Mouse (Mus musculus): Measurements from ENCODE around the gene Rab28. TPM values are rescaled to one million over a fixed set of nuclear protein-coding genes. Genes with fewer than 3 reads are reported as not detected.
"Not testable (repeated sequence)": the region's sequence is repeated elsewhere in the genome, so short reads cannot be mapped to it uniquely, and the experiment has no call there.

Gene Rab28
- polyA plus RNA-seq, 1 experiment from 2014 or later = 81.1 TPM

DNA sequence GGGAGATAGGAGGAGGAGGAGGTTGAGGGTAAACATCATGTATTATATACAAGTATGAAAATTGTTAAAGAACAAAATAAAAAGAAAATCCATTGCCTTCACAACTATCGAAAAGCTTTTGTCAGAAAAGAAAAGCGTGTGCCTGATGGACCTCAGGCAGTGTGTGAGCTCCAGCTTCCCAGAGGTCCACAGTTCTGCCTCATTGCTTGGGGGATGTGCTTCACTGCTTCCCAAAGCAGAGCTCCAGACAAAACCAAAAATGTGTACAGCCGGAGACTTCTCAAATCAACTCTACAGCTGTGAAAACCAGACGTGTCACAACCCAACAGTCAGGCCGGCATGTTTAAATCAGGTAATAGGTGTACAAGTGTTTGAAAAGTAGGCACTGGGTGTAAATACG is 17.6 kb upstream of the Rab28 start:
- H3K4me3 ChIP-seq = no peak overlapping the region
- H3K9me3 ChIP-seq = no peaks in the 10 kb centered on the region
- H3K27ac ChIP-seq = no peak overlapping the region
- no peaks in the 10 kb centered on the region for H3K36me3 ChIP-seq (replicated peaks)
- no peak for DNase-seq (ENCODE audit: extremely low spot score, low spot score)
- peaks cover 5% of the 10 kb centered on the region for H3K4me1 ChIP-seq
- WGBS = 79% methylated on average over 6 of the region's 6 CpGs
- H3K27me3 ChIP-seq (ENCODE audit: poor library complexity, severe bottlenecking) = no peaks in the 10 kb centered on the region

DNA sequence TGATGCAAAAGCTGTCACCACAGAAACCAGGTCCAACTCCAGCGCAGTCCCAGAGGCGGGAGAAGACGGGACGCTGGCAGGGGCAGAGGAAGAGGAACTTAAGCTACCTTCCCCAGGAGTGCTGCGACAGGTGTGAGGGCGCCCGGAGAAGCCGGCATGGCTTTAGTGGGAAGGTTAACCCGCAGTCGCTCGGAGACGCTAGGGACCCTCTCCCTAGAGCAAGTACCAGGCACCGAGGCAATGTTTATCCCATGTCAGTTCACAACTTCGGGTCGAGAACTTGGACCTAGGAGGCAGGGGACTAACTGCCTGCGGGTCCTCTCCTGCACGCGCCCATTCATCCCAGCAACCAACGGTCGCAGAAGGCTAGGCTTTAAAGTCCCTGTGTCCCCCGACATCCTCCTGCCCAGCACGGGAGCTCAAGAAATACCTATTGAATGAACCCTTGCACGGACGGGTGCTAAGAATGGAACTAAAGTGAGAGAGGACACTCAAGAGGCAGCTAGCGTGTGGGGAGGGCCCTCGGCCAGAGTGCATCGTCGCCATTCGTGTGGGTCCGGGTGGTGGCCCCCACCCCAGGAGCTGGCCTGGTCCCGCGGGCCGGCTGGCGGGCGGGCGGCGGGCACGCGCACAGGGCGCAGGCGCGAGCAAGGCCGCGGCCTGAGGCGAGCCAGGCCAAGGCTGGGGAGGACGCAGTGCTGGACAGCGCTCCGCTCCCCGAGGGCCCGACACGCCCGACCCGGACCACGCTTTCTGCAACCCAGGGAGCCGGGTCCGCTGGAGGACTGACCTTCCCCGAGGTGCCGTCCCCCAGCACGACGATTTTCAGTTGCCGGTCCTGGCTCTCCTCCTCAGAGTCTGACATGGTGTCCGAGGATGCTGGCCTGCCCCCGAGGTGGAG is 592 bp downstream of the Rab28 start:
- under 1% methylated on average over 62 of the region's 63 CpGs for WGBS
- peak overlapping the region; percentile 75 for H3K4me3 ChIP-seq

DNA sequence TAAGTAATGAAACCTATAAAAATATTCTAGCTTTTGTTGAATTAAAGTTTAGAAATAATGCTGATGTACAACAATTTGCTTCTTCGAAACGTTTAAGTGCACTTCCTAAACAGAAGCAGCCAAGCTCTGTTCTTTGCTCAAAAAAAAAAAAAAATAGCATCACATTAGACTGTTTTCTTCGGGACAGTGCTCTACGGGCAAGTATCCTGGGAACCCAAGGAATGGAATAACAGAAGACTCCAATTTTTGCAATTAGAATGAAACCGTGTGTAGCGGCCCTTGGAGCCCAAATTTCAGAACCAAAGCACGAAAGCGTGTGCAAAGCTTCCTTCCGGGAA is 1.2 kb downstream of the Rab28 start:
- Histone ChIP-seq H3K9me3 (no peaks in the 10 kb centered on the region), H3K4me1 (peaks cover 33% of the 10 kb centered on the region), H3K4me3 (peak overlapping the region; percentile 75), H3K27me3 (ENCODE audit: poor library complexity, severe bottlenecking) (no peaks in the 10 kb centered on the region), H3K36me3 (replicated peaks) (no peaks in the 10 kb centered on the region), H3K27ac (peak overlapping the region; percentile 94)
- WGBS = 7% methylated on average over 9 of the region's 9 CpGs
- DNase-seq (ENCODE audit: extremely low spot score, low spot score) = no peak

More for the DNA sequence above, 592 bp downstream of the Rab28 start:
- peaks cover 33% of the 10 kb centered on the region for H3K4me1 ChIP-seq
- H3K27ac ChIP-seq = peak overlapping the region; percentile 94
- no peaks in the 10 kb centered on the region for H3K27me3 ChIP-seq (ENCODE audit: poor library complexity, severe bottlenecking)
- no peaks in the 10 kb centered on the region for H3K36me3 ChIP-seq (replicated peaks)
- DNase-seq (ENCODE audit: extremely low spot score, low spot score) = peak; percentile 68
- no peaks in the 10 kb centered on the region for H3K9me3 ChIP-seq

DNA sequence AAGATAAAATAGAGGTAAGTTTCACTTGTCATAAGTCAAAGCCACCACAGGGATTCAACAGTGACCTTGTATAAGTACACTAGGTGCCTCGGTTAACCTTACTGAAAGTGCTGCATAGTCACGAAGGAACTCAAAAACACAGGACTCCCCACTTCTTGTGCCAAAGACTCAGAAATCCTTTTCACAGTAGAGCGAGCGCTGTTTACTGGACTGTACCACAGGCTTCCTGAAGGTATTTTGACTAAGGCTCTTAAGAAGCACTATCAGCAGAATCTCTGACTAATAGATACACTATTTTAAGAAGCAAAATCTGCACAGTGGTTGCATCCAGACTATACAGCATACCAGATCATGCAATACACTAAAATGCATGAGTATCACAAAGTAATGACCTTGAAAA is 6.9 kb downstream of the Rab28 start:
- not testable (repeated sequence) for H3K9me3 ChIP-seq; H3K27ac ChIP-seq; H3K4me3 ChIP-seq; H3K27me3 ChIP-seq (ENCODE audit: poor library complexity, severe bottlenecking); H3K36me3 ChIP-seq (replicated peaks); DNase-seq (ENCODE audit: extremely low spot score, low spot score)
- WGBS = 91% methylated on average over 4 of the region's 4 CpGs
- H3K4me1 ChIP-seq = peaks cover 17% of the 10 kb centered on the region

DNA sequence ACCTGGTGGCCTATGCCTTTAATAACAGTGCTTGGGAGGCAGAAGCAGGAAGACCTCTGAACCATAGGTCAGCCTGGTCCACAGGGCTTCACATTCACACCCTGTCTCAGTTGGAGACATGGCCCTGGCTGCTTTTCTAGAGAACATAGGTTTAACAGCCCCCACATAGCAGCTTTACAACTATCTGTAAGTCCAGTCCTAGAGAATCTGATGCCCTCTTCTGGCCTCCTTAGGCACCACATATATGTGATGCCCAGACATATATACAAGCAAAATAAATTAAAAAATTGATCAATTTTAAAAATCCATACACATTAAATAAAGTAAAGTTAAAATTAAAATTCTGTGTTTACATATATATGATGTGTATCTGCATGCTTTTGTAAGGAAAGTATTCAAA is 10.0 kb downstream of the Rab28 start:
- H3K36me3 ChIP-seq (replicated peaks) = 0 out of 2 replicates have a peak, but pooled peaks cover 2% of the 10 kb centered on the region
- H3K4me1 ChIP-seq = no peaks in the 10 kb centered on the region
- no peak overlapping the region for H3K4me3 ChIP-seq
- no peak for DNase-seq (ENCODE audit: extremely low spot score, low spot score)
- no peaks in the 10 kb centered on the region for H3K9me3 ChIP-seq
- no peak overlapping the region for H3K27ac ChIP-seq
- H3K27me3 ChIP-seq (ENCODE audit: poor library complexity, severe bottlenecking) = no peaks in the 10 kb centered on the region

DNA sequence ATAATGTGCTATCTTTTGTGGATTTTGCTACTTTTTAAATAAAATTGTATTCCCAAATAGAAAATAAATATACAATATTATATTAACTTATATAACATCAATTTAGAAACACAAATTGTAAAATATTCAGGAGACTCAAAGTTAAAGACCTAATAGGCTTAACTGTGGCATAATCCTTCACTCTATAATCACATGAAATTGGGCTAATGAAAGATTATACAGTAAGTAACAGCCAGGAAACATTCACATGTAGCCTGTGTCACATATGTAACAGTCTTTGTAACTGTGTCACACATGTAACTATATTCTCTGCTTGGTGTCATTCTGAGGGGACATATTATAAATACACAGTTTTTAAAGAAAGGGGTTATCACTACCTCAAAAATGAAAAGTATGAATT is 22.9 kb downstream of the Rab28 start:
- H3K27ac ChIP-seq = no peak overlapping the region
- H3K4me1 ChIP-seq = no peaks in the 10 kb centered on the region
- H3K4me3 ChIP-seq = no peak overlapping the region
- H3K27me3 ChIP-seq (ENCODE audit: poor library complexity, severe bottlenecking) = no peaks in the 10 kb centered on the region
- no peak for DNase-seq (ENCODE audit: extremely low spot score, low spot score)
- peaks cover 8% of the 10 kb centered on the region; the same call in 1 of the 2 replicates for H3K36me3 ChIP-seq (replicated peaks)
- no peaks in the 10 kb centered on the region for H3K9me3 ChIP-seq

DNA sequence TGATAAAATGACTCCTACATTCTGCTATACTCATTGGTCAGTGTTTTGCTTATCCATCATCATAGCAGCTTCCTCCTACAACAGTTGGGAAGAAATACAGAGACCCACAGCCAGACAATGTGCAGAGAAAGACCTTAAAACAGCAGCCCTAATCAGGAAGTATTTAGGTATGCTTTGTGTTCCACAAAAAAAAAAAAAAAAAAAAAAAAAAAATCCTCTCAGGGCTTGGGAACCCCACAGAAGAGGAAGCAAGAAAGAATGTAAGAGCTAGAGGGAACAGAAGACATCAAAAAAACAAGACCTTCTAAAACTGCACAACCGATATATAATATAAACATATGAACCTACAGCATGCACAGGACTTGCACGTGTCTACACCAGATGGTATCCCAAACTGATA is 24.0 kb downstream of the Rab28 start:
- no peaks in the 10 kb centered on the region for H3K4me1 ChIP-seq
- H3K9me3 ChIP-seq = no peaks in the 10 kb centered on the region
- peaks cover 4% of the 10 kb centered on the region; the same call in 1 of the 2 replicates for H3K36me3 ChIP-seq (replicated peaks)
- DNase-seq (ENCODE audit: extremely low spot score, low spot score) = no peak
- H3K27ac ChIP-seq = no peak overlapping the region
- no peak overlapping the region for H3K4me3 ChIP-seq
- H3K27me3 ChIP-seq (ENCODE audit: poor library complexity, severe bottlenecking) = no peaks in the 10 kb centered on the region
- WGBS = 92% methylated on average over 2 of the region's 2 CpGs

DNA sequence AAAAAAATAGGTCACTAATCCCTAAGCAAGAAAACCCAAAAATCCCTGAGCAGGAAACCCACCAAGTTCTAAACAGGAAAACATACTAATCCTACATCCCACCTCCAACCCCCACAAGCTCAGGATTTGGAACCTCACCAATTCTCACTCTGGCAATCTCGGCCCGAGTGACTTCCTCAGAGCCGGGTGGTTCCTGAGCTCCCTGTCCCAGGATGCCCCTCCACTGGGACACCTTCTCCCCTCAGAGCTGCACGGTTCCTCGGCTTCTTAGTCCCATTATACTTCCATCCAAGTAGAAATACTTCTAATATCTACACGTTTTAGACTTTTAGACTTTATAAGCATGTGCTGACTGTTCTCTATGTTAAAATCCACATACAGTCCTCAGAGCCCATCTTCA is 41.9 kb downstream of the Rab28 start:
- Histone ChIP-seq H3K4me1 (no peaks in the 10 kb centered on the region), H3K36me3 (replicated peaks) (no peaks in the 10 kb centered on the region), H3K27ac (no peak overlapping the region), H3K9me3 (no peaks in the 10 kb centered on the region), H3K4me3 (no peak overlapping the region), H3K27me3 (ENCODE audit: poor library complexity, severe bottlenecking) (no peaks in the 10 kb centered on the region)
- DNase-seq (ENCODE audit: extremely low spot score, low spot score) = no peak
- WGBS = 90% methylated on average over 6 of the region's 6 CpGs

DNA sequence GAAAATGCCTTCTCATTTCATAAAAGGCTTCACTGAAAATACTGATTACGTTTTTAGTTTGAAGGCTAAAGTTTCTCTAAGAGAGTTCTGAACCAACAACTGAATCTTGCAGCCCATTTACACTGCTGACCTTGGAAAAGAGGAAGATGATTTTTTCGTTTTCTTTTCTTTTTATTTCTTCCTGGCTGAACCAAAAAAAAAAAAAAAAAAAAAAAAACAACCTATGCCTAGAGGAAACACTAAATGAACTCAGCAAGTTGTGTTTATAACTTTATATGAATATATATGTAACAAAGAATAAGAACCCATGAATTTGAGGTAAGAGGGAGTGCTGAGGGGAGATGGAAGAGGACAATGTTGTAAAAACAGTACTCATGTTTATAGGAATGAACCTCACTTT is 71.2 kb downstream of the Rab28 start:
- no peak overlapping the region for H3K27ac ChIP-seq
- H3K4me1 ChIP-seq = no peaks in the 10 kb centered on the region
- no peaks in the 10 kb centered on the region for H3K36me3 ChIP-seq (replicated peaks)
- H3K4me3 ChIP-seq = no peak overlapping the region
- WGBS = 83% methylated on average over 2 of the region's 2 CpGs
- no peak for DNase-seq (ENCODE audit: extremely low spot score, low spot score)
- H3K27me3 ChIP-seq (ENCODE audit: poor library complexity, severe bottlenecking) = no peaks in the 10 kb centered on the region
- H3K9me3 ChIP-seq = peaks cover 3% of the 10 kb centered on the region; the same call in 1 of the 2 replicates

DNA sequence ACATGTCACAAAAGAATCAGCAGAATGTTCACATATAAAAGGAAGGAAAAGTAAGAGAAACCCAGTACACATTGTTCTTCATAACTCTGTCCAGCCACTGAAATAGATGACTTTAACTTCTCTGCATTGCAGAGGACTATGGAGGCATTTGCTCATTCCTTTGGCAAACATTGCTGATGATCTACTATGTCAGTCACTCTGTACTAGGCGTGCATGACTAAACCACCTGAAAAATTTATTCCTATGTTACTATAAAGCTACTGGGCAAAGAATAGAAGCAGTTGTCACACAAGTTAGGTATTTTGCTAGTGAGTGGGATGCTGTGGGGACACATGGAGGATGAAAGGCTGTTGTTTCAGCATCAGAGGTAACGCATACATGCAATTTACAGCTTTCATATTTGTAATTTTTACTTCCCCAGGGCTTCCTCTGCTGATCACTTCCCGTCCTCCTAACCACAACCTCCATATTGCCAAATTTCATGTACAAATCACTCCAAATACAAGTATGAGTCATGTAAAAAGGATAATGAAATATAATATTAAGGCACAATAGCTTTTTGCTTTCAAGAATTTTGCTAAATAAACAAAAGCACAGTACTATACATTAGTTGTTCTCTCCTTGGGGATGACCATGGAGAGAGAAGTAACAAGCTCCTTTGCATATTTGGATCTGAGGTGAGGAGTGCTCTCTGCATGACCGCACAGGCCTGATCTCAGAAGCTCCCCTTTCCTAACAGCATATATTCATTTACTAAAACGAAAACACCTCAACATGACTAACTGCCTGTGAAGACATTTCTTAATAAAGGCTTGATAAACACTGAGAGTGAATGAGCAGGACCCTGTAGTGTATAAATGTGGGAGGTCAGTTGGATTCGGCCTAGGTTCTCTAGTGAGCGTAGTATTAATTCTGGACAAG is 80.5 kb downstream of the Rab28 start:
- no peaks in the 10 kb centered on the region for H3K4me1 ChIP-seq
- no peak overlapping the region for H3K27ac ChIP-seq
- no peak overlapping the region for H3K4me3 ChIP-seq
- 98% methylated on average over 7 of the region's 7 CpGs for WGBS
- DNase-seq (ENCODE audit: extremely low spot score, low spot score) = no peak
- no peaks in the 10 kb centered on the region for H3K27me3 ChIP-seq (ENCODE audit: poor library complexity, severe bottlenecking)
- no peaks in the 10 kb centered on the region for H3K9me3 ChIP-seq
- H3K36me3 ChIP-seq (replicated peaks) = peaks cover 6% of the 10 kb centered on the region; the same call in 1 of the 2 replicates

DNA sequence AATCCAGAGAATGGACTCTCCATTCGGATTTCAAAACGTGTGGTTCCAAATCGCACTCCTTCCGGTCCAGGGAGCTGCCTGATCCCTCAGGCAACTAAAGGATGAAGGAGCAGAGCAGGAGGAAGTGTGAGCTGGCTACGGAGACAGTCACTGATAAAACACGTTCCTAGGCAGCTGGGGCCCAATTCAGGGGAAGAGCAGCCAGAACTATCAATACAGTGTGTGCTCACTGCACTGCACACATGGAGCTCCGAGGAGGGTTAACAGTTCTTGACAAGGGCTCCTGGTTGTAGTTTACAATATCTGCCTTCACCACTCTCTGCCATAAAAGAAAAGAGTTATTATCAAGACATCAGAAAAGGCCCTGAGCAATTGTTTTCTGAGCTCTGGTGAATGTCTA is 82.4 kb downstream of the Rab28 start:
- no peak overlapping the region for H3K4me3 ChIP-seq
- no peaks in the 10 kb centered on the region for H3K4me1 ChIP-seq
- no peak overlapping the region for H3K27ac ChIP-seq
- 64% methylated on average over 7 of the region's 7 CpGs for WGBS
- no peaks in the 10 kb centered on the region for H3K9me3 ChIP-seq
- H3K36me3 ChIP-seq (replicated peaks) = peaks cover 6% of the 10 kb centered on the region; the same call in 1 of the 2 replicates
- H3K27me3 ChIP-seq (ENCODE audit: poor library complexity, severe bottlenecking) = no peaks in the 10 kb centered on the region
- no peak for DNase-seq (ENCODE audit: extremely low spot score, low spot score)

DNA sequence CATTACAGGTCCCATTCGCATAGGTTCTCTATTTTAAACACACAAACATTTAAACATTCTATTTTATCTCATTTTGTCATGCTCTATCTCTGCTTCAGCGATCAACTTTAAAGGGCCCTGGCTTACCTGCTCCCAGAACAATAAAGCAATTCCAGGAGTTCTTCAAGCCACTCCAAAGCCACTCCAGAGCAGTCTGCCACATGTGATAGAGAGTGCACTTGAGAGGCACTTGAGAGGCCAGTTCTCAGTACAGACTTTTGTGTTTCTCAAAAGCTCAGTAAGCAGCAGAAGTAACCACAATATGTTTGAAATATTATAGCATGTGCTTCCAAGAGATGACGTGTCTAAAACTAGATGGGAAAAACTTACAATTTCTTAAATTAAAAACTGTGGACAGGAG is 86.2 kb downstream of the Rab28 start:
- Histone ChIP-seq H3K4me3 (no peak overlapping the region), H3K27me3 (ENCODE audit: poor library complexity, severe bottlenecking) (no peaks in the 10 kb centered on the region), H3K9me3 (no peaks in the 10 kb centered on the region), H3K36me3 (replicated peaks) (peaks cover 6% of the 10 kb centered on the region; the same call in 1 of the 2 replicates), H3K4me1 (no peaks in the 10 kb centered on the region), H3K27ac (no peak overlapping the region)
- 91% methylated on average over 3 of the region's 3 CpGs for WGBS
- no peak for DNase-seq (ENCODE audit: extremely low spot score, low spot score)

DNA sequence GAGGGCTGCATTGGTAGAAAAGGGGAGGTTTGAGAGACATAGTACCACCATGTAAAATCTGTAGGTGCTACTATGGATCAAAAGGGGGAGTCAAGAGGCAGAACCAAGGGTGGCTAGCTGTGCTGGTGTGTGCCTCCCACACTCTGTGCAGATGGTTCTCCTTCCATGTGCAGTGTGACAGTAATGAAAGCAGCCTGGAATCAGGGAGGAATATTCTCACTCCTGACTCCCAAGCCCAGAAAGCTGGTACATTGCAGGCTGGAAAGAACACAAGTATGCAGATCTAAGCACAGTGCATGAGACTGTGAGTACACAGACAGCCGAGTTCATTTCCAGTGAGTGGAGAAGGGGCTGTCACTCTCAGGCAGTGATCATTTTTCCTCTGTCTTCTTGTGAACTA is 89.0 kb downstream of the Rab28 start:
- Histone ChIP-seq H3K4me3 (no peak overlapping the region), H3K36me3 (replicated peaks) (0 out of 2 replicates have a peak, but pooled peaks cover 2% of the 10 kb centered on the region), H3K27me3 (ENCODE audit: poor library complexity, severe bottlenecking) (no peaks in the 10 kb centered on the region), H3K9me3 (no peaks in the 10 kb centered on the region), H3K27ac (no peak overlapping the region), H3K4me1 (no peaks in the 10 kb centered on the region)
- WGBS = 81% methylated on average over 1 of the region's 1 CpGs
- DNase-seq (ENCODE audit: extremely low spot score, low spot score) = no peak

All from forebrain, embryonic 10.5 days (tissue).